Mouse (Mus musculus): ENCODE results near the gene Eif4e2. TPM values are rescaled to one million over a fixed set of nuclear protein-coding genes. Genes with fewer than 3 reads are reported as not detected.

The Eif4e2 gene
- polyA plus RNA-seq, 1 experiment from 2014 or later = 131 TPM

DNA sequence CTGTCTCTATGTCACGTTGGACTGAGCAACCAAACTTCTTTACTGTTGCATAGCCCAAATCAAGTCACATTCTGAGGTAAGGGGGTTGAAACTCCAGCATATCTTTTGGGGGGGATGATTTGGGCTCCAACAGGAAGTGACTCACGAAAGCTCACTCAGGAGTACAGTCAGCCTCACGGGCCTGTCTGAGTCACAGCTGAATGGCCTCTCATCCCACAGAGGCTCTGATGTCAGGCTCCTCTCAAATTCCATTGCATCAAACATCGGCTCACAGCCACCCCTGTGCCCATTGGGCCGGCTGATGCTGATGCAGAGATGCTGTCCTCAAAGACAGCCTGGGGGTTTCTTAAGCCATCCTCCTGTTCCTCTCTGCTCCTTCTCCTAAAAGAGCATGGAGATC lies 32.8 kb upstream of the Eif4e2 start:
- H3K9me3 ChIP-seq (ENCODE audit: control insufficient read depth, low read length) = no peaks in the 10 kb centered on the region
- no peak for ATAC-seq (replicated peaks; ENCODE audit: low FRiP score, low TSS enrichment, low read depth)
- WGBS = 31% methylated on average over 5 of the region's 5 CpGs
- no peak for DNase-seq (ENCODE audit: low spot score)
- no peak overlapping the region for H3K4me2 ChIP-seq (ENCODE audit: low read length)
- H3K4me1 ChIP-seq (replicated peaks; ENCODE audit: control insufficient read depth, insufficient read depth, low read length) = no peaks in the 10 kb centered on the region
- H3K27me3 ChIP-seq (replicated peaks; ENCODE audit: control insufficient read depth, insufficient read depth, low read length) = peaks cover 43% of the 10 kb centered on the region
- no peak overlapping the region for H3K27ac ChIP-seq (ENCODE audit: low read depth)
- no peaks in the 10 kb centered on the region for H3K36me3 ChIP-seq (ENCODE audit: control insufficient read depth, insufficient read depth, low read length)
- H3K4me3 ChIP-seq (ENCODE audit: low read depth, low read length) = no peak overlapping the region
- H3K9ac ChIP-seq (ENCODE audit: low read length) = no peak overlapping the region

DNA sequence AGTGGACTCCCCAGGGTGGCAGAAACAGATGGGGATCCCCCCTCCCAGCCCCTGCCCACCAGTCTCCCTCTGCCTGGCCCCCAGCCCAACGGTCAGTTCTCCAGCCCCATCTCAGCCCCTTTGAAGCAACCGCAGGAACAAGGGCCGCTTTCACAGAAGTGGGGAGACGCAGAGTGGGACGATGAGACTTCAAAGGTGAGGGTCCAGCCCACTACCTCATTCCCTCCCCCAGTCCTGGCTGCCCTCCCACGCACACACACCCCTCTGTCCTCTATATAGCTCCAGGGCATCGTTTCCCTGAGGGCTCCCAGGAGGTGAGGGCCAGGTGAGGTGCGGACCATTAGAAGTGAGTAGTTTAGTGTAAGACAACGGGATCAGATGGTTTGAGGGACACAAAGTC lies 30.7 kb upstream of the Eif4e2 start, which contains the start of gene Prss56:
Prss56 (plus strand) TSS at position 301 of the 400 bp plus-strand sequence.
- no peaks in the 10 kb centered on the region for H3K9me3 ChIP-seq (ENCODE audit: control insufficient read depth, low read length)
- no peak within 1 kb of the TSS for H3K4me3 ChIP-seq (ENCODE audit: low read depth, low read length)
- peaks cover 53% of the 10 kb centered on the region for H3K27me3 ChIP-seq (replicated peaks; ENCODE audit: control insufficient read depth, insufficient read depth, low read length)
- no peak within 1 kb of the TSS for H3K27ac ChIP-seq (ENCODE audit: low read depth)
- no peak within 1 kb of the TSS for H3K4me2 ChIP-seq (ENCODE audit: low read length)
- H3K36me3 ChIP-seq (ENCODE audit: control insufficient read depth, insufficient read depth, low read length) = no peaks in the 10 kb centered on the region
- no peak for DNase-seq (ENCODE audit: low spot score)
- no peak for ATAC-seq (replicated peaks; ENCODE audit: low FRiP score, low TSS enrichment, low read depth)
- H3K9ac ChIP-seq (ENCODE audit: low read length) = no peak within 1 kb of the TSS
- WGBS = 51% methylated on average over 9 of the region's 9 CpGs
- H3K4me1 ChIP-seq (replicated peaks; ENCODE audit: control insufficient read depth, insufficient read depth, low read length) = 0 out of 2 replicates have a peak, but pooled peaks cover 4% of the 10 kb centered on the region

- Histone ChIP-seq H3K9ac (ENCODE audit: low read length) (no peak overlapping the region), H3K27ac (ENCODE audit: low read depth) (no peak overlapping the region), H3K9me3 (ENCODE audit: control insufficient read depth, low read length) (no peaks in the 10 kb centered on the region), H3K4me1 (replicated peaks; ENCODE audit: control insufficient read depth, insufficient read depth, low read length) (0 out of 2 replicates have a peak, but pooled peaks cover 4% of the 10 kb centered on the region), H3K27me3 (replicated peaks; ENCODE audit: control insufficient read depth, insufficient read depth, low read length) (peaks cover 56% of the 10 kb centered on the region), H3K4me3 (ENCODE audit: low read depth, low read length) (no peak overlapping the region), H3K4me2 (ENCODE audit: low read length) (peak overlapping the region; percentile 29), H3K36me3 (ENCODE audit: control insufficient read depth, insufficient read depth, low read length) (no peaks in the 10 kb centered on the region)
- 32% methylated on average over 15 of the region's 15 CpGs for WGBS
- no peak for ATAC-seq (replicated peaks; ENCODE audit: low FRiP score, low TSS enrichment, low read depth)
- no peak for DNase-seq (ENCODE audit: low spot score)
Observed at GRCm38 (mm10) chr1:87183998-87184750, 29.5 kb upstream of the Eif4e2 start.

GRCm38 (mm10) chr1:87184751-87185139 lies 29.0 kb upstream of the Eif4e2 start:
- peaks cover 59% of the 10 kb centered on the region for H3K27me3 ChIP-seq (replicated peaks; ENCODE audit: control insufficient read depth, insufficient read depth, low read length)
- peak; percentile 86 for DNase-seq (ENCODE audit: low spot score)
- peak; percentile 38; the same call in 1 of the 2 replicates for ATAC-seq (replicated peaks; ENCODE audit: low FRiP score, low TSS enrichment, low read depth)

DNA sequence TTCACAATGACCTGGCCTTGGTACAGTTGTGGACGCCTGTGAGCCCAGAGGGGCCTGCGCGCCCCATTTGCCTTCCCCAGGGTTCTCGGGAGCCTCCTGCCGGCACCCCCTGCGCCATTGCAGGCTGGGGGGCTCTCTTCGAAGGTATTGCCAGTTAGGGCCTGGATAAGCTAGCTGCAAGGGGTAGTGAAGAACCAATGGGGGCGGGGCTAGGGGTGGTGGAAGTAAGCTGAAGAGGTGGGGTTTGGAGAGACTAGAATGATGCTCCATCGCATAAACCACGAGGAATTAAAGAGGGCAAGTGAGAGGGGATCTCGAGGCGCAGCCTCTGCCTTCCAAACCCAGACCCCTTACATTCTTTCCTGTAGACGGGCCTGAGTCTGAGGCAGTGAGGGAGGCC lies 28.2 kb upstream of the Eif4e2 start:
- H3K9me3 ChIP-seq (ENCODE audit: control insufficient read depth, low read length) = no peaks in the 10 kb centered on the region
- 18% methylated on average over 13 of the region's 13 CpGs for WGBS
- DNase-seq (ENCODE audit: low spot score) (no peak), ATAC-seq (replicated peaks; ENCODE audit: low FRiP score, low TSS enrichment, low read depth) (no peak)
- peaks cover 59% of the 10 kb centered on the region for H3K27me3 ChIP-seq (replicated peaks; ENCODE audit: control insufficient read depth, insufficient read depth, low read length)
- no peaks in the 10 kb centered on the region for H3K36me3 ChIP-seq (ENCODE audit: control insufficient read depth, insufficient read depth, low read length)
- H3K4me1 ChIP-seq (replicated peaks; ENCODE audit: control insufficient read depth, insufficient read depth, low read length) = 0 out of 2 replicates have a peak, but pooled peaks cover 4% of the 10 kb centered on the region
- no peak overlapping the region for H3K4me2 ChIP-seq (ENCODE audit: low read length)
- H3K4me3 ChIP-seq (ENCODE audit: low read depth, low read length) = no peak overlapping the region
- no peak overlapping the region for H3K9ac ChIP-seq (ENCODE audit: low read length)
- H3K27ac ChIP-seq (ENCODE audit: low read depth) = no peak overlapping the region

More at GRCm38 (mm10) chr1:87184751-87185139, 29.0 kb upstream of the Eif4e2 start:
- H3K9me3 ChIP-seq (ENCODE audit: control insufficient read depth, low read length) = no peaks in the 10 kb centered on the region
- WGBS = 9% methylated on average over 20 of the region's 20 CpGs
- no peak overlapping the region for H3K27ac ChIP-seq (ENCODE audit: low read depth)
- no peaks in the 10 kb centered on the region for H3K36me3 ChIP-seq (ENCODE audit: control insufficient read depth, insufficient read depth, low read length)
- 0 out of 2 replicates have a peak, but pooled peaks cover 4% of the 10 kb centered on the region for H3K4me1 ChIP-seq (replicated peaks; ENCODE audit: control insufficient read depth, insufficient read depth, low read length)
- no peak overlapping the region for H3K9ac ChIP-seq (ENCODE audit: low read length)
- H3K4me3 ChIP-seq (ENCODE audit: low read depth, low read length) = no peak overlapping the region
- H3K4me2 ChIP-seq (ENCODE audit: low read length) = peak overlapping the region; percentile 29

DNA sequence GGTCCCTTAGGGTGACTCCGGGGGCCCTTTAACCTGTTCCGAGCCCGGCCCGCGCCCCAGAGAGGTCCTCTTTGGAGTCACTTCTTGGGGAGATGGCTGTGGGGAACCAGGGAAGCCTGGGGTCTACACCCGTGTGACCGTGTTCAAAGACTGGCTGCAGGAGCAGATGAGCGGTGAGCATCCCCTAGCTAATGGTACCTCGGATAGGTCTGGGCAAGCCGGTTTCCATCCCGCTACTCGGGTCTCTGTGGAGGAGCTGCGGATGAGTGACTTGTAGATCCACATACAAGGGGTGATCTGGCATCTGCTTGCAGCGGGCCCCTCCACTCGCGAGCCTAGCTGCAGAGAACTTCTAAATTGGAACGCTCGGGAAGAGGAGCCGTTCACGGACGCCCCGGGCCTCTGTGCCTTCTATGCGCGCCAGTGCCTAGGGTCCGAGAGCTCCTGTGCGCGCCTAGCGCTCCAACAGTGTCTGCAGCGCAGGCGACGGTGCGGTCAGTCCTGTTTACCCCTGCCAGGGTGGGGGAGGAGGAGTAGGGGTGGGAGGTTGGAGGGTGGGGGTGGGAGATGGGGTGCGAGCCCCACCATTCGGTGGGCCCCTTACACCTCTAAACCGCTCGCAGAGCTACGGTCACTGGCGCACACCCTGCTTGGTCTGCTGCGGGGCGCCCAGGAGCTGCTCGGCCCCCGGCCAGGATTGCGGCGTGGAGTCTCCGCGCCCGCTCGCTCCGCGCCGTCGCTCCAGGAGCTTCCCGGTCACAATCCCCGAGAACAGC lies 27.3 kb upstream of the Eif4e2 start:
- Histone ChIP-seq H3K27me3 (replicated peaks; ENCODE audit: control insufficient read depth, insufficient read depth, low read length) (peaks cover 58% of the 10 kb centered on the region), H3K36me3 (ENCODE audit: control insufficient read depth, insufficient read depth, low read length) (no peaks in the 10 kb centered on the region), H3K27ac (ENCODE audit: low read depth) (no peak overlapping the region), H3K9me3 (ENCODE audit: control insufficient read depth, low read length) (no peaks in the 10 kb centered on the region), H3K9ac (ENCODE audit: low read length) (peak overlapping the region; percentile 42), H3K4me1 (replicated peaks; ENCODE audit: control insufficient read depth, insufficient read depth, low read length) (0 out of 2 replicates have a peak, but pooled peaks cover 4% of the 10 kb centered on the region), H3K4me2 (ENCODE audit: low read length) (peak overlapping the region; percentile 78), H3K4me3 (ENCODE audit: low read depth, low read length) (peak overlapping the region; percentile 37)
- WGBS = 3% methylated on average over 54 of the region's 54 CpGs
- peak; percentile 75 for DNase-seq (ENCODE audit: low spot score)
- ATAC-seq (replicated peaks; ENCODE audit: low FRiP score, low TSS enrichment, low read depth) = peak; percentile 44

- WGBS = under 1% methylated on average over 15 of the region's 15 CpGs
- Histone ChIP-seq H3K4me3 (ENCODE audit: low read depth, low read length) (peak overlapping the region; percentile 37), H3K9me3 (ENCODE audit: control insufficient read depth, low read length) (no peaks in the 10 kb centered on the region), H3K9ac (ENCODE audit: low read length) (peak overlapping the region; percentile 42), H3K4me1 (replicated peaks; ENCODE audit: control insufficient read depth, insufficient read depth, low read length) (0 out of 2 replicates have a peak, but pooled peaks cover 4% of the 10 kb centered on the region), H3K4me2 (ENCODE audit: low read length) (peak overlapping the region; percentile 78), H3K36me3 (ENCODE audit: control insufficient read depth, insufficient read depth, low read length) (no peaks in the 10 kb centered on the region), H3K27me3 (replicated peaks; ENCODE audit: control insufficient read depth, insufficient read depth, low read length) (peaks cover 54% of the 10 kb centered on the region), H3K27ac (ENCODE audit: low read depth) (no peak overlapping the region)
- ATAC-seq (replicated peaks; ENCODE audit: low FRiP score, low TSS enrichment, low read depth) (peak; percentile 41), DNase-seq (ENCODE audit: low spot score) (peak; percentile 95)
Observed at GRCm38 (mm10) chr1:87187037-87187355, 26.7 kb upstream of the Eif4e2 start.

DNA sequence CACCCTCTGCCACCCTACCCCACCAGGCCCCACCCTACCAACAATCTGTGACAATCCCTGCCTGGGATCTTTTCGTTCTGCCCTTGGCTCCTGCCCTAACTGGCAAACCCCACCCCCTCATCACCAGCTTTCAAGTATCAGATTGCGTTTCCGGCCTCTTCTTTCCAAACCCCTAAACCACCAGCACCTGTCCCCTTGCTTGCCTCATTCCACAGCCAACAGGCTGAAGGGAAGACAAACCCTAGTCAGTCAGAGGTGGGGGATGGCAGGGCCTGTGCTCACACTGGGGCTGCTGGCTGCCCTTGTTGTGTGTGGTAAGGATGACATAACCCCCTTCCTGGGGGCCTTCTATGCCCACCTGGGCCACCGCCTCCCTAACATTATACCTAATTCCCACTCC lies 23.3 kb upstream of the Eif4e2 start, which contains the start of gene Chrnd:
Chrnd (plus strand) TSS at position 179 of the 400 bp plus-strand sequence.
- Histone ChIP-seq H3K9me3 (ENCODE audit: control insufficient read depth, low read length) (no peaks in the 10 kb centered on the region), H3K36me3 (ENCODE audit: control insufficient read depth, insufficient read depth, low read length) (no peaks in the 10 kb centered on the region), H3K4me3 (ENCODE audit: low read depth, low read length) (no peak within 1 kb of the TSS), H3K27ac (ENCODE audit: low read depth) (no peak within 1 kb of the TSS), H3K27me3 (replicated peaks; ENCODE audit: control insufficient read depth, insufficient read depth, low read length) (peaks cover 21% of the 10 kb centered on the region), H3K9ac (ENCODE audit: low read length) (no peak within 1 kb of the TSS), H3K4me1 (replicated peaks; ENCODE audit: control insufficient read depth, insufficient read depth, low read length) (0 out of 2 replicates have a peak, but pooled peaks cover 4% of the 10 kb centered on the region), H3K4me2 (ENCODE audit: low read length) (no peak within 1 kb of the TSS)
- ATAC-seq (replicated peaks; ENCODE audit: low FRiP score, low TSS enrichment, low read depth) (no peak), DNase-seq (ENCODE audit: low spot score) (no peak)
- WGBS = 31% methylated on average over 4 of the region's 4 CpGs

Data from intestine, embryonic 14.5 days (tissue).